Mouse (Mus musculus) urinary bladder, postnatal 25 days (tissue): ENCODE results near the gene Ugt1a8.

ENCODE experiments used
- DNase-seq: peaks from one replicate; pipeline ENCODE4 v3.0.0; 2022; ENCODE audit warnings: low spot score

The Ugt1a8 gene

DNA sequence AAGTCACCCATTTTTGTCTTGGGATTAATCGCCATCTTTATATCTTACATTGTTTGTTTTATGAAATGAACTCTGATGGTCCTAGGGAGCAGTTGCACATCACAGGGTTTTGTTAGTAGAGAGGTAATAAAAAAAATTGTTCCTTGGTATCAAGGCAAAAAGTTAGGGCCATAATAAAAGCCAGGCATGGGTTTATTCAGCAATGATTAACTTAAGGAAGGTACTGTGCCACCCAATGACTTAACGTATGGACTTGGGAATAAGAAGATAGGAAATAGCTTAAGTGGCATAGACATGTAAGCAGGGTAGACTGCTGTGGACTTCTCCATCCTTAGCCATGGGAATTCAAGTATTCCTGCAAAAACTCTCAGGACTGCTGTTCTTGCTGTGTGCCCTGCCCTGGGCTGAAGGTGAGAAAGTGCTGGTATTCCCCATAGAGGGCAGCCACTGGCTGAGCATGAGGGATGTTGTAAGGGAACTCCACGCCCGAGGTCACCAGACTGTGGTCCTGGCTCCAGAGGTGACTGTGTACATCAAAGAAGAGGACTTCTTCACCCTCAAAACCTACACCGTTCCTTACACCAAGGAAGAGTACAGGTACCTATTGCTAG lies 98.8 kb downstream of the Ugt1a8 start:
- no peak for DNase-seq

DNA sequence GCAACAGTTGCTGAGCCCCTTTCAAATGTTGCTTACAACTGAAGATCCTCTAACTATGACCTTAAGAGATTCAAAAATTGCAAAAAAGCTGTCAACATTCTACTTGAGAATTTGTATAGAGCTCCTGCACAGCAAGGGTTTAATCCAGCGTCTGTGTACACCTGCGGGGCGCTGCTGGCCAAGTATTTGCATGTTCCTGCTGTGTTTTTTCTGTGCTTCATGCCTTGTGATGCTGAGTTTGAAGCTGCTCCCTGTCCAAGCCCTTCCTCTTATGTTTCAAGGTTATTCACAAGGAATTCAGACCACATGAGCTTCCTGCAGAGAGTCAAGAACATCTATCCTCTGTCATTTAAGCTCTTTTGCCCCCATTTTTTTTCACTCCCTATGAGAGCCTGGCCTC lies 104.5 kb downstream of the Ugt1a8 start:
- DNase-seq = no peak

DNA sequence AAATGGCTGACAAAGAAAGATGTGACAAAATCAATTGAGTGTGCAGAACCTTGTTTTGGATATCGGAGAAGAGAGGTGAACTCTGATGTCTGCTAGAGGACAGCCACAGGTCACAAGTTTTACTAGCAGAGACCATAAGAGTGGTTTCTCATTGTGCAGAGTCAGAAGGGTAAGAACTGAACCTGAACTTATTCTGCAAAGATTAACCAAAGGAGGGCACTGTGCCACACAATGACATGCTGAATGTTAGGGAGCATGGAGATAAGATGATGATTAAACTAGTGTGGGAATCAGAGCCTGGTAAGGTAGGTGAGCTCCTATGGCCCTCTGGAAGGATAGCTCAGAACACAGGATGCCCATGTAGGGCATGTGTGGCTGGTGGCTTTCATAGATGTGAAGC lies 108.1 kb downstream of the Ugt1a8 start:
- DNase-seq = no peak

DNA sequence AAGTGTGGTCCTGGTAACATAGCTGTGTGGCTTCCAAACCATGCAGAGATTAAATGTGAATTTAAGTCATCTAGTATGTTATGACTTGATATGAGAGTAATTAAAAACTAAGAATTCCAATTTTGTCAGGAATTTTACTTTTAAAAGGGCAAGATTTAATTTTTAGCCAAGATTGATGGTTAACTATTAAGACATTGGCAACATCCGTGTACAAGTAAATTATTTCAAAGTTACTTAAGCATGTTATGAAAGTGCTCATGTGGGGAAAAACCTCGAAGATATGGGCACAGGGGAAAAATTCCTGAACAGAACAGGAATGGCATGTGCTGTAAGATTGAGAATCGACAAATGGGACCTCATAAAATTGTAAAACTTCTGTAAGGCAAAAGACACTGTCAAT lies 109.8 kb downstream of the Ugt1a8 start:
- DNase-seq = no peak

DNA sequence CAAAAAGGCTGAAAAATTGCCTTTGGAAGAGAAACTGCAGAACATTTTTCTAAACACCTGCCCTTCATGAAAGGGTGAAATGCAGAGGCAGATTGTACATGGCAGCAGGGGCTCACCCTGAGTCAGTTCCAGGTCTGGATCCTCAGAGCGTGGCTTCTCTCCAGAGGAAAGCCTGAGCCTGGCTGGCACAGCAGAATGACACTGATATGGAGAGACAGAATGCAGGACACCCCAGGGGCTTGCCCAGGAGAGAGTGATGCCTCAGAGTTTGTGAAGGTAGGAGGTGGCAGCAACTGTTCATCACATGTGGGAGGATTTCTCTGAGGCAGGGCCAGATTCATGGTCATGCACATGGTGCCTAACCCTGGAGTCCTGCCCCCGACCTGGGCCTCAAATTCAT lies 112.4 kb downstream of the Ugt1a8 start:
- no peak for DNase-seq

DNA sequence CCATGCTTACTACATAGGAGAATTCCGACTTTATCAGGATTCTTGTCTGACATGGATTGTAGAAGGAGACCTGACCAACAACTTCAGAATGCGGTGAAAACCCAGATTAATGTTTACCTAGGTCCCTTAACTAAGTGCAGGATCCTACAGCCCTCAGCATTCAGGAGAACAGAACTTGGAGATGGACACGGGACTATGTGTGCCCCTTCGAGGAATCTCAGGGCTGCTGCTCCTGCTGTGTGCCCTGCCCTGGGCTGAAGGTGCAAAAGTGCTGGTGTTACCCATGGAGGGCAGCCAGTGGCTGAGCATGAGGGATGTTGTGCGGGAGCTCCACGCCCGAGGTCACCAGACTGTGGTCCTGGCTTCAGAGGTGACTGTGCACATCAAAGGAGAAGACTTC lies 112.8 kb downstream of the Ugt1a8 start, which contains the start of gene Ugt1a2:
TSS of gene Ugt1a2 (plus strand) at position 146 of the 400 bp plus-strand sequence.
- DNase-seq = no peak

DNA sequence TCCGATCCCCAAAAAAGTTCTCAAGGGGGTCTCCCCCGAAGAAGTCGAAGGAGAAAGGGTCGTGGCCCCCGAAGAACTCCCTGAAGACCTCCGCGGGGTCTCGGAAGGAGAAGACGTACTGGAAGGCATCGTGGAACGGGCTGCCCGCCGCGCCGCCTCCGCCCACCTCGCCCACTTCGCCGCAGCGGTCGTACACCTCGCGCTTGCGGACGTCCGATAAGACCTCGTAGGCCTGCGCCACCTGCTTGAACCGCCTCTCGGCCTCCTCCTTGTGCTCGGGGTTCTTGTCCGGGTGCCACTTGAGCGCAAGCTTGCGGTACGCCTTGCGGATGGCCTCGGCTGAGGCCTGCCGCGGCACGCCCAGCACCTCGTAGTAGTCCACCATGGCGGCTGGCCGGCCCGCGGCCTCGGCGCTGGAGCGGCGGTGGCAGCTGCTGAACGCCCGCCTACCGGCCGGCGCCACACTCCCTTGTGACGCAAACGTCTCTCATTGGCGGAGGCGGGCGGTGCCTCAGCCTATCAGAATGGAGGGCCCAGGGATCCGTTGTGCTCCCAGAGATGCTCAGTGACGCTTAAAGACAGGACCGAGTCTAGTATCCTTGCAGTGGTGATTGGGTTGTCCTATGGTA lies 117.8 kb downstream of the Ugt1a8 start, which contains the start of gene Dnajb3:
TSS of gene Dnajb3 (minus strand) at position 489 of the 629 bp plus-strand sequence.
- no peak for DNase-seq

DNA sequence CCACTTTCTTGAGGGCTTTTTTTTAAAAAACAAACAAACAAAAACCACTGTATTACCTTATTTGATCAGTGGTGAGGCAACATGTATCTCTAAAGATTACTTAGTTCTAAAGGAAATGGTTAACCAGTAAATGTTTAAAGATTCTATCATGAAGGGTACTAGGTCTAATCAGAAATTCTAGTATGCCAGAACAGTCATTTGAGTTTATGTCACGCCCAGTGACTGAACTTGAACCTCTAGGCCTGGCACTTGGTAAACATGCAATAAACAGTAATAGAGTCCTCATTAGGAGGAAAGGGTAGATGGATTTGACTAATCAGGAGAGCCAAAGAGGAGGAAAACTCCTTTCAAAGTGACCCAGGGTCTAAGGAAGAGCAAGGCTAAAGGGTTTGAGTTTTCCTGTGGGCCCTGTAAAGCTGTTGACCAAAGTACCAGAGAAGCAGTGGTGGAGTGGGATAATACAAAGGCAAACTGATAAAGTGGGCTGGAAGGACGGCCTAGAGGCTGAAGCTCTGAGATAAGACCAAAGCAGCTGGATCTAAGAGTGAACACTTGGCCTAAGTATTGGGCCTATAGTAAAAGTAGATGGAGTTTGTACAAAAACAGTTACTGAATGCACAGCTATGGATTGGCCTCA lies 119.3 kb downstream of the Ugt1a8 start:
- no peak for DNase-seq

DNA sequence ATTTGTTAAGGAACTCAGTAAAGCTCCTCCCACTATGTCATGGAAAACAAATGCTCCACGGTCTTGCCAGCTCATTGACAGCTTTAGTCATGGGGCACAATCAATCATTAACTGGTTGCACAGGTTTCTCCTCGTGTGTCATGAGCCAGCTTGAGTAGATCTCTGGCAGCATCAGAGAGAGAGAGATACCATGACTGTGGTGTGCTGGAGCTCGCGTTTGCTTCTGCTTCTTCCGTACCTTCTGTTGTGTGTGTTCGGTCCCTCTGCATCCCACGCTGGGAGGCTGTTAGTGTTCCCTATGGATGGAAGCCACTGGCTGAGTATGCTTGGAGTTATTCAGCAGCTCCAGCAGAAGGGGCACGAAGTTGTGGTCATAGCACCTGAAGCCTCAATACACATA lies 124.2 kb downstream of the Ugt1a8 start, which contains the start of gene Ugt1a1:
TSS of gene Ugt1a1 (plus strand) at position 148 of the 400 bp plus-strand sequence.
- peak; percentile 60 for DNase-seq

DNA sequence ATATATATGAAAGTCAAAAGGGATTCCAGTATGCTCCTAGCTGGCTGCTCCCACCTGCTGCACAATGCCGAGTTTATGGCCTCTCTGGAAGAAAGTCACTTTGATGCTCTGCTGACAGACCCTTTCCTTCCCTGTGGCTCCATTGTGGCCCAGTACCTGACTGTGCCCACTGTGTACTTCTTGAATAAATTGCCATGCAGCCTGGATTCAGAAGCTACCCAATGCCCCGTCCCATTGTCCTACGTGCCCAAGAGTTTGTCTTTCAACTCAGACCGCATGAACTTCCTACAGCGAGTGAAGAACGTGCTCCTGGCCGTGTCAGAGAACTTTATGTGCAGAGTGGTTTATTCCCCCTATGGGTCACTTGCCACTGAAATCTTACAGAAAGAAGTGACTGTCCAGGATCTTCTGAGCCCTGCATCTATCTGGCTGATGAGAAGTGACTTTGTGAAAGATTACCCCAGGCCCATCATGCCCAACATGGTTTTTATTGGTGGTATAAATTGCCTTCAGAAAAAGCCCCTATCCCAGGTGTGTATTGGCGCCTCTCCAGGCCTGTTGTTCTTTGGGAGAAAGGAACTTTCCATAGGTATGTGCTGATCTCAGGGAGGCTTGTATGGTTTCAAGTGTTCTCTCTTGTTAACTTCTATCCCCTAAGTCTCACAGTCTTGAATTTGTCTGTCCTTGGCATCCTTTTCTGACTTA lies 124.9 kb downstream of the Ugt1a8 start:
- DNase-seq = no peak

DNA sequence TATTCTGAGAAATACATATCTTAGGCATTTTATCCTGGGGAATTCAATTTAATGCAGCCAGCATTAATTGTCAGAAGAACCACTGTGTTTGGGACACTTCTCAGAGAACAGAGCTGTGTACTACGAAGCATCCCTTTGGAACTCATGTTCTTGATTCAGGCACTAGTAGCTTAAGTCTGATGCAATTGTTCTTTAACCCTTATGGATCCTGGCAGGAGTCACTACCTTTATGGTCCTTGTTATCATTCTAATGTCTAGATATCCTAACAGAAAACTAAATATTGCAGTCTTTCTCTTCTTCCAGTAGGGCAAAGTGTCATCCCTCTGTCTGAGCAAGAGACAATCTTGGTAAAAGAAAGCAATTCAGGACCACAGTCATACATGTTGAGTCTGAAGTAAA lies 125.4 kb downstream of the Ugt1a8 start:
- DNase-seq = no peak

DNA sequence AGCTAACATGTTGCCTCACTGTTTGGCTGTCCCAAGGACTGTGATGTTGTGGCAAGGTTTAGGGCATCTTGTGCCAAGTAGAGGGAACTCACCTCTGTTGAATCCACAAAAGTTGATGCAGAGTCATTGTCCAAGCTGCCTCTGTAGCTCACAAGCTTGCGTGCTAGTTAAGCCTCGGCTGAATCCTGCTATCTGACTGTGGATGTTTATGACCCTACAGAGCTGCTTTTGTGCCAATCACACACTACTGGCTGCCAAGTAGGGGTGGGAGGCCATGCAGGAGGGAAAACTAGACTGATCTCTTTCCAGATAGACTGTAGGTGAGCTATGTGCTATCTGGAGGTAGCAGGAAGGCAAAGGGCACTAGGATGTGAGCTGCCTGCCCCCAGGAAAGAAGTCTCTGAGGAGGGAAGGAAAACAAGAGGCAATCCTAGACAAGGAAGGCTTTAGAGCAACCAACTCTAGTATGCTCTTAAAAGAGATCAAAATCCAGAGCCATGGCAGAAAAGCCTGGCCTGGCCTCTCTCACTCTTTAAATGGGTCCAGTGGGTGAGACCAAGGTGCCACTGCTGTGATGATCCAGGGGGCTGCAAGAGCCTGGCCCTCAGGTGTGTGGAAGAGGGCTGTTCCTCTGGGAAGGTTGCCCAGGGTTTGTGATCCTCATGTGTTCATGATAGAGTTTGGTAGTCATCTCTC lies 126.3 kb downstream of the Ugt1a8 start:
- no peak for DNase-seq

DNA sequence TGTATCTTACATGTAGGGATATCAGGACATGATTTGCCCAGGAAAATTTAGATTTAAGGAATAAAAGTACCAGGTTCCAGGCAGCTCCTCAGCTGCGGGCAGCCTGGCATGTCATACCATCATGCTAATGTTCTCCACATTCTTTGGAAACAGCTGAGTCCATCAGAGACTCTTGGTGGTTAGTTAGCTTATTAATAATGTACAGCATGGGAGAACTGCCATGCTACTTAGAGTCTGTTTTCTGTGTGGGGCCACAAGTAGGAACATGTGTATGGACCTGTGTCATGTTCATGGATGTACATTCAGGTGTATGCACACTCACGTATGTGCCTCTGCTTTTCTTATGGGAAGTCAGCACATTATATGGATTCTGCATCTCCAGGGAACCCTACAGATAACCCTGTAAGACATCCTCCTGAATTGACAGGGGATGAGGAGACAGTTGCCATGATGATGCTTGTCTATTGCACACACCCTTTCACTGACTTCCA lies 126.9 kb downstream of the Ugt1a8 start:
- DNase-seq = no peak

DNA sequence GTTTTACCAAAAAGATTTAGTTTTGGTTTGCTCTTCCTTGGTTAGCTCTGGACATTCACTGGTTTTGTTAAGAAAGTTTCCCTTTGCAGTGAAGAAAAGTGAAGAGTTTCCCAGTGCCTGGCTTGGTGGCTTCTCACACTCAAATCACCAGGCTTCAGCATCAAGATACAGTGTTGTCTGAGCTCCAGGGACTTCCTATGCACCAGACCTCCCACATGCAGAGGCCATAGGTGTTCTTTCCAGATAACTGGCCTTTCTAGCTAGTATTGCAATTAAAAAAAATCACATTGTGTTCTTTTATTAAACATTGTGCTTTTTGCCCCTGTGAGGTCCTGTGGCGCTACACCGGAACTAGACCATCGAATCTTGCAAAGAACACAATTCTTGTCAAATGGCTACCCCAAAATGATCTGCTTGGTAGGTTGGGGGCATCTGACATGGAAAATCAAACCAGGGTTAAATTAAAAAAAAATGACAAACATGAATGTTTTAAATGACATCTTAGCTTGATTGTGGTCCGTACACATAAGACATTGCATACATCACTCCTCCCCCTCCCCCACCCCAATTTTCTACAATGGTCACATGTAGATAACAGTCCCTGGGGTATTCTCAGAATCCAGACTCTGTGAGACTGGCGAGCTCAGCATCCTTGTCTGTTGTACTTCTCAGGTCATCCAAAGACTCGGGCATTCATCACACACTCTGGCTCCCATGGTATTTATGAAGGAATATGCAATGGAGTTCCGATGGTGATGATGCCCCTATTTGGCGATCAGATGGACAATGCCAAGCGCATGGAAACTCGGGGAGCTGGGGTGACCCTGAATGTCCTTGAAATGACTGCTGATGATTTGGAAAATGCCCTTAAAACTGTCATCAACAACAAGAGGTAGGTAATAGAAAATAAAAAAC lies 128.1 kb downstream of the Ugt1a8 start:
- DNase-seq = no peak

DNA sequence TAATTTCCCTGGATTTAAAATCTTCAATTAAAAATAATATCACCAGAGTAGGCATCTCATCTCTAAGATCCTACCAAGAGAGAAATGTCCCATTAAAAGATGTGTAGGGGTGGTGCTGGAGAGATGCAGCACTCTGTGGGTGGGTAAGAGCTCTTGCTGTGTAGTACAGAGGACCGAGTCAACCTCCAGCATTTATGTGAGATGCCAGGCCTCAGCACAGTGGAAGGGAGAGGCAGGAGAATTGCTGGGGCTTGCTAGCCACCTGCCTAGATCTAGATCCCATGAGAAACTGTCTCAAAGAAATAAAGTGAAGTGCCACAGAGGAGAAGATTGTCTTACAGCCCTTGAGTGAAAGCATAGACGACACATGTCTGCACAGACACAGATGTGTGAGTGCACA lies 128.9 kb downstream of the Ugt1a8 start:
- DNase-seq = no peak

DNA sequence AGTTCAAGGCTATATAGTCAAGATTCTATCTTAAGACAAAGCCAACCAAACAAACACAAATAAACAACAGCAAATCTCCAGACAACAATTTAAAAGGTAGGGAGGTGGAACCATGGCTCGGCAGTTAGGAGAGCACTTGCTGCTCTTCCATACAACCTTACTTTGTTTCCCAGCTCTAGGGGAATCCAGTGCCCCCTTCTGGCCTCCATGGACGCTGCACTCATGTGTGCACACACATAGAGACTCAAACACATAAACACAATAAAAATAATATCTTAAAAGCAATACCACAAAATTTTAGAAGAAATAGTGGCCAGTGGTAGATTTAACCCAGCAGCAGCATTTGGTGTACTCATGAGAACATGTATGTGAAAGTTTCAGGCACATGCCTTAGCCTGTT lies 129.5 kb downstream of the Ugt1a8 start:
- no peak for DNase-seq

DNA sequence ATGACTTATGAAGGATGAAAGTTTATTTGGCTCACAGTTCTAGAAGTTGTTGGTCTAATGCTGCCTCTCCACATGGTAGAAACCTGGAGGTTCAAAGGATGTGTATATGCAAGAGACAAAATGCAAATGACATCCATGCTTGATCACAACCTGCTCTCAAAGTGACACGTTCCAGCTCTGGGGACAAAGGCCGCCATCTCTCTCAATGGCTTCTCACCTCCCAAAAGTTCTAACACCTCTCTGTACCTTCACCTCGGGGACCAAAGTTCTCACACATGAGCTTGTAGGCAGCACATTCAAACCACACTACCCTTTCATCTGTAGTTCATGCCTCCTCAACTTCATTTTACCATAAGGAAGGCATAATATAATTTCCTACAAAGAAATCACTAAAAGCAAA lies 130.0 kb downstream of the Ugt1a8 start:
- no peak for DNase-seq

DNA sequence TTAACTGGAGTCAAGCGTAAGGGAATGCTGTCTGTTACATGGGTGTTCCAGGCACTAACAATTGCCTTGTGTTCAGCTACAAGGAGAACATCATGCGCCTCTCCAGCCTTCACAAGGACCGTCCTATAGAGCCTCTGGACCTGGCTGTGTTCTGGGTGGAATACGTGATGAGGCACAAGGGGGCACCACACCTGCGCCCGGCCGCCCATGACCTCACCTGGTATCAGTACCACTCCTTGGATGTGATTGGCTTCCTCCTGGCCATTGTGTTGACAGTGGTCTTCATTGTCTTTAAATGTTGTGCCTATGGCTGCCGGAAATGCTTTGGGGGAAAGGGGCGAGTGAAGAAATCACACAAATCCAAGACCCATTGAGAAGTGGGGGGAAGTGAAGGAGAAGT lies 130.4 kb downstream of the Ugt1a8 start:
- DNase-seq = no peak

DNA sequence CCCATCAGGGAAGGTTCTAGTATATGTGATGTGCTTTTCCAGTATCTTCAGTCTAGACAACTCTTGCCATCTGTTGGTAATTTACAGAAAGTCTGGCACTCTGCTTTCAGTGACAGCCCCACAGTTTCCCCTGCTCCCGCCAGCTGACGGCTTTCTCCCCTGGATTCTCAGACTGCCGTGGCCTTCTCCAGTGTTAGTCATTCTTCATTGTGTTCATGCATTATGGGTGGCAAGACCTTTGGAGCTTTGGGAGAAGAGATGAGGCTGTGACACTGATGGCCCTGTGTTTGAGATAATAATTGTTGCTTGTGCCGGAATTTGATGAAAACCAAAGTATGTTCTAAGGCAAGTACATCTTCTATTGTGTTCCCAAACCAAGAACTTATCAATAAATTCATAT lies 131.0 kb downstream of the Ugt1a8 start:
- no peak for DNase-seq

DNA sequence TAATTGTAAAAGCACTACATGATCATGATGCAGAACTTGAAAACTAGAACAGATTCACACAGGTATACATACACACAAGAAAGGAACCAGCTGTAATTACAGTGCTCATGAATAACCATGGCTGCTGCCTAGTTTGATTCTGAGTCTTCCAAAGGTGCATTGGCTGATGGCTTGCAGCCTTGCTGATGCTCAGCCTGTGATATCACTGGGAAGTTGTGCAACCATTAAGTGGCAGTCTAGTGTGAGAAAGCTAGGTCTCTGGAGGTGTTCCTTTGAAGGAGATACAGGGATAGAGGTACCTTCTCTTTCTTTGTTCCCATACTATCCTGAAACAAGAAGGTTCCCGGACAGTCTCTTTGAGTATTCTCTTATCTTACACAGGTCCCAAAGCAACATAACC lies 131.4 kb downstream of the Ugt1a8 start:
- no peak for DNase-seq

DNA sequence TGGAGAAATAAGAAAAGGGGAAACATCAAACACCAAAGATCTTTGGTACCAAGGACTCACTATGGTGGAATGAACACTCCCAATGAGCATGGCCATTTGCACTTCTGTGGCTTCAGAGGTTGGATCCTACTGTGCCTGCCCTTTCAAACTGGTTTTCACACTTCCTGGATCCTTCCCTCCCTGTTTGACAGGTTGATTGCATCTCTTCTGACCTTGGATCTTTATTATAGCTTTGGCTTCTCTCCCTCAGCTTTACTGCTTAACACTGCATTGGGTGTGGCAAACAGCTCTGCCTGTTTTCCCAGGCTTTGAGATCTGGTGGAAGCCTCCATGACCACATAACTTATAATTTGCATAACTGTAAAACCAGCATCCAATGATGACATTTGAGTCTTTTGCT lies 132.7 kb downstream of the Ugt1a8 start:
- DNase-seq = peak; percentile 29
